Mouse (Mus musculus): Measurements from ENCODE around the gene A730015C16Rik.

A730015C16Rik gene

GRCm38 (mm10) chr4:108848505-108848848 is at the start of gene A730015C16Rik:
A730015C16Rik (minus strand) TSS chr4:108848619.
- peak in 1 of 2 experiments; percentile 29 for DNase-seq (ENCODE audit: low spot score in 2 of 2)

GRCm38 (mm10) chr4:108890876-108891275 is 42.5 kb upstream of the A730015C16Rik start:
- DNase-seq (ENCODE audit: low spot score in 2 of 2), result no peak

GRCm38 (mm10) chr4:108887456-108887855 is 39.0 kb upstream of the A730015C16Rik start:
- DNase-seq (ENCODE audit: low spot score in 2 of 2), result no peak

- no peak for DNase-seq (ENCODE audit: low spot score in 2 of 2)
Observed at GRCm38 (mm10) chr4:108883815-108884214, 35.4 kb upstream of the A730015C16Rik start.

- DNase-seq (ENCODE audit: low spot score in 2 of 2), result peak; percentile 19 to 66
Observed at GRCm38 (mm10) chr4:108878963-108879822, 30.8 kb upstream of the A730015C16Rik start, which contains the start of gene Rab3b. Rab3b (plus strand) TSS chr4:108879063.

GRCm38 (mm10) chr4:108877901-108878300 is 29.5 kb upstream of the A730015C16Rik start:
- DNase-seq (ENCODE audit: low spot score in 2 of 2), result no peak

GRCm38 (mm10) chr4:108873746-108874145 is 25.3 kb upstream of the A730015C16Rik start:
- DNase-seq (ENCODE audit: low spot score in 2 of 2), result no peak

GRCm38 (mm10) chr4:108869730-108870374 is 21.4 kb upstream of the A730015C16Rik start:
- DNase-seq (ENCODE audit: low spot score in 2 of 2), result peak; percentile 66 to 82

- DNase-seq (ENCODE audit: low spot score in 2 of 2), result no peak
Observed at GRCm38 (mm10) chr4:108866806-108867205, 18.4 kb upstream of the A730015C16Rik start.

GRCm38 (mm10) chr4:108847715-108848504 is 509 bp downstream of the A730015C16Rik start, which contains the start of gene Kti12:
Kti12 (plus strand) TSS chr4:108847785.
- DNase-seq (ENCODE audit: low spot score in 2 of 2), result peak; percentile 65 to 80

- no peak for DNase-seq (ENCODE audit: low spot score in 2 of 2)
Observed at GRCm38 (mm10) chr4:108845824-108846569, 2.4 kb downstream of the A730015C16Rik start.

GRCm38 (mm10) chr4:108843336-108843735 is 5.1 kb downstream of the A730015C16Rik start:
- DNase-seq (ENCODE audit: low spot score in 2 of 2), result no peak

GRCm38 (mm10) chr4:108841920-108842578 is 6.4 kb downstream of the A730015C16Rik start:
- no peak for DNase-seq (ENCODE audit: low spot score in 2 of 2)

- no peak for DNase-seq (ENCODE audit: low spot score in 2 of 2)
Observed at GRCm38 (mm10) chr4:108838031-108838430, 10.4 kb downstream of the A730015C16Rik start.

- no peak for DNase-seq (ENCODE audit: low spot score in 2 of 2)
Observed at GRCm38 (mm10) chr4:108835496-108835895, 12.9 kb downstream of the A730015C16Rik start.

- peak in 1 of 2 experiments; percentile 12 for DNase-seq (ENCODE audit: low spot score in 2 of 2)
Observed at GRCm38 (mm10) chr4:108834971-108835311, 13.5 kb downstream of the A730015C16Rik start.

GRCm38 (mm10) chr4:108834115-108834970 is 14.1 kb downstream of the A730015C16Rik start, which contains the start of gene Txndc12:
Txndc12 (plus strand) TSS chr4:108834601.
- DNase-seq (ENCODE audit: low spot score in 2 of 2), result peak; percentile 79 to 82

GRCm38 (mm10) chr4:108833828-108834114 is 14.6 kb downstream of the A730015C16Rik start:
- DNase-seq (ENCODE audit: low spot score in 2 of 2), result no peak

- peak; percentile 88 for DNase-seq (ENCODE audit: low spot score in 2 of 2)
Observed at GRCm38 (mm10) chr4:108832916-108833827, 15.2 kb downstream of the A730015C16Rik start, which contains the start of gene Btf3l4. Btf3l4 (minus strand) TSS chr4:108833614.
